Mouse (Mus musculus) olfactory bulb, adult 2 months (tissue): ENCODE results near the gene Zfp62. TPM values are rescaled to one million over a fixed set of nuclear protein-coding genes. Genes with fewer than 3 reads are reported as not detected.
A peak's percentile ranks its signal among the peaks of the same experiment; 100 is the strongest.

Experiments used
- H3K27ac ChIP-seq: fragments of 200-500 bp; 2 replicates; pipeline ENCODE4 v1.5.1; 2012; ENCODE audit warnings: low read depth, low read length; ENCODE audit not compliant: insufficient read depth
- H3K4me1 ChIP-seq: fragments of 200-500 bp; 2 replicates; pipeline ENCODE4 v1.6.1; 2012; ENCODE audit warnings: low read length; ENCODE audit not compliant: control insufficient read depth, insufficient read depth
- H3K4me3 ChIP-seq: fragments of 200-500 bp; 2 replicates; pipeline ENCODE4 v1.5.1; 2012; ENCODE audit warnings: mild to moderate bottlenecking, low read depth, low read length, moderate library complexity; ENCODE audit not compliant: insufficient read depth
- CTCF ChIP-seq: fragments of 200-500 bp; IDR thresholded peaks from 2 replicates; pipeline ENCODE4 v1.5.1; 2012; ENCODE audit warnings: low read depth, mild to moderate bottlenecking, low read length, moderate library complexity; ENCODE audit not compliant: insufficient read depth
- POLR2A ChIP-seq: fragments of 200-500 bp; IDR thresholded peaks from 2 replicates; pipeline ENCODE4 v1.6.1; 2012; ENCODE audit warnings: mild to moderate bottlenecking, low read depth, low read length, moderate library complexity; ENCODE audit not compliant: insufficient read depth
- WGBS: fragments of 180-500 bp; shearing (Covaris S2); methylation state at CpG from one replicate; pipeline ENCODE4 v1.1.7; 2018; 5-methylcytosine and 5-hydroxymethylcytosine counted together
- polyA plus RNA-seq: library from polyadenylated mRNA; stranded (reverse); fragments of >200 nt; gene quantifications from 2 replicates; pipeline ENCODE4 v1.2.4, GENCODE M21; 2012; ENCODE audit warnings: low replicate concordance; ENCODE audit not compliant: missing spikeins, insufficient read depth, insufficient read length

Zfp62 gene
- polyA plus RNA-seq, 1 experiment = not detected

DNA sequence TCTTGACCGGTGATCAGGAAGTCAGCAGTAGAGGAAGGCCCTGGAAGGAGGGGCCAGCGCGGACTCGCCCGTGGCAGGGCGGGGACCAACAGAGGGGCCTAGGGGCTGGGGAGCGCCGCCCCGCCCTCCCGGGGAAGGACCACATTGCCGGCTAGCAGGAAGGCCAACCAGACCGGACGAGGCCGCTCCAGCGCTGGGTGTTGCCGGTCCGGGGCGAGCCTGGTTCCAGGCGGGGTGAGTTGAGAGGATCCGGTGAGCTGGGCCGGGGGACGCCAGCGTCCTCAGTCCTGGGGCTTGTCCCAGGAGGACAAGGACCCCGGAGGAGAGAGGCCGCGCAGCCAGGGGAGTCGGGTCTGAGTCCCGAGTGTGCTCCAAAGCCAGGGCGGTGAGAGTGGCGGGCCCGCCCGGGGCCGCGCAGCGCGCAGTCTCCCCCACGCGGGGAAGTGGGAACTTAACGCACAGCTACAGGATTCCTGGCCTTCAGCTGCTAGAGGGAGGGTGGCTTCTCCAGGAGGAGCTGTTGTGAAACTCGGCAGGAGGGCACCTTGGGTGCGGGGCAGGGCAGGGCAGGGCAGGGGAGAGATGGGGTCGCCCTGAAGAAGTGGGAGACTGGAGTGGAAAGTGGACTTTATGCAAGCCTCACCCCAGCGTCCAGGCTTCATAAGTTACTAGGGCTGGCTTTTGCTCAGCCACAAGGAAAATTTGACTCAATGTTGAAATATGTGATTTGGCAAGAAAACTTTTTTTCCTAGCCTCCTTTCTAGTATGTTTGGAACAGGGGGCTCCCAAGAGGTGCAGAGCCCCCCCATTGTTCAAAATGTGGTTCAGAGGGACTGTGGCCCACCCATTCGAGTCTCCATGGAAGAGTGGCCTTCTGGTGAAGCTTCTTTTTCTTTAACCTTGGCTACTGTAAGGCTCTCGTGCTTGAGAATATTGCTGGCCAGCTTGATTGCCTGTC, 47.6 kb downstream of the Zfp62 start:
- H3K4me3 ChIP-seq = peak overlapping the region; percentile 67
- no peak overlapping the region; the same call in 1 of the 2 replicates for H3K27ac ChIP-seq
- 3% methylated on average over 45 of the region's 45 CpGs for WGBS
- no peak for TF ChIP-seq POLR2A
- TF ChIP-seq CTCF = no peak
- H3K4me1 ChIP-seq = peaks cover 15% of the 10 kb centered on the region

DNA sequence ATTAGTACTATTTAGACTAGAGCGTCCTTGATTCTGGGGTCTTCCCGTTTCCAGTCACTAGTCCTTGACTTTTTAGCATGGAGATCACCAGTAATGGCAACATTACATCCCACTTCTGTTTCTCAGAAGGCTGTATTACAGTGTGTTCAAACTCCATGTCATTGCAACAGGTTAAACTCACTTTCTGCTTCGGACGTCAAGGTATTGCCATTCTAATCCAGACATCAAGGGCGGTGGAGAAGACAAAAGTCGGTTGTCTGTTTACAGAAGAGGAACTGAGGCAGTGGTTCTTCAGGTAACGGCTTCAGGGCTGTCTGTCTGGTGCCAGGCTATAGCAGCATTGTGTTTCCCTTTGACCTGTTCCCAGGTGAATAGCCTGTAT, 48.3 kb downstream of the Zfp62 start:
- peaks cover 15% of the 10 kb centered on the region for H3K4me1 ChIP-seq
- WGBS = 79% methylated on average over 7 of the region's 7 CpGs
- no peak for TF ChIP-seq POLR2A
- no peak overlapping the region for H3K4me3 ChIP-seq
- no peak overlapping the region for H3K27ac ChIP-seq

DNA sequence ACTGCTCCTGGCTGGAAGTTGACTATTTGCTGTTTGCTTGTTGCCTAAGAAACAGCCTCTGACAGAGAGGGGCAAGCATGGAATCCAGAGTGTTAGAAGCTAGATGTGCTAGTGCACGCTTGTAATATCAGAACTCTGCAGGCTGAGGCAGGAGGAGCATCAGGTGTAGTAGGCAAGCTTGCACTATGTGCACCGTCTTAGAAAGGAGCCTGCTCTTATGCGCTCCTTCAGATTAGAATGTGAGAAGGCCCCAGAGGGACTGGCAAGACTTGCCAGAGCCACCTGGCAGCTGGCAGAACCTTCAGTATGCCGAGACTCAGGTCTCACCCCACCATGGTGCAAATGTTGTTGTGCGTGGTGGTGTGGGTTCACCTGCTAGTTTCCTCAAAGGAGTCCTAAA, 49.0 kb downstream of the Zfp62 start:
- no peak overlapping the region for H3K4me3 ChIP-seq
- no peak for TF ChIP-seq CTCF
- no peak for TF ChIP-seq POLR2A
- no peak overlapping the region for H3K27ac ChIP-seq
- peaks cover 15% of the 10 kb centered on the region for H3K4me1 ChIP-seq
- WGBS = 93% methylated on average over 5 of the region's 5 CpGs

- Histone ChIP-seq H3K4me1 (peaks cover 15% of the 10 kb centered on the region), H3K27ac (no peak overlapping the region), H3K4me3 (no peak overlapping the region)
- 79% methylated on average over 6 of the region's 6 CpGs for WGBS
- TF ChIP-seq POLR2A (no peak), CTCF (no peak)
Observed at GRCm38 (mm10) chr11:49253035-49253434, 49.9 kb downstream of the Zfp62 start.

- WGBS = 93% methylated on average over 2 of the region's 2 CpGs
- H3K27ac ChIP-seq = no peak overlapping the region
- no peak overlapping the region for H3K4me3 ChIP-seq
- H3K4me1 ChIP-seq = no peaks in the 10 kb centered on the region
- TF ChIP-seq CTCF (no peak), POLR2A (no peak)
Observed at GRCm38 (mm10) chr11:49259296-49259695, 56.2 kb downstream of the Zfp62 start.

- H3K27ac ChIP-seq = no peak overlapping the region
- no peak overlapping the region for H3K4me3 ChIP-seq
- H3K4me1 ChIP-seq = no peaks in the 10 kb centered on the region
- 57% methylated on average over 1 of the region's 1 CpGs for WGBS
- no peak for TF ChIP-seq POLR2A
Observed at GRCm38 (mm10) chr11:49259829-49260228, 56.7 kb downstream of the Zfp62 start.

DNA sequence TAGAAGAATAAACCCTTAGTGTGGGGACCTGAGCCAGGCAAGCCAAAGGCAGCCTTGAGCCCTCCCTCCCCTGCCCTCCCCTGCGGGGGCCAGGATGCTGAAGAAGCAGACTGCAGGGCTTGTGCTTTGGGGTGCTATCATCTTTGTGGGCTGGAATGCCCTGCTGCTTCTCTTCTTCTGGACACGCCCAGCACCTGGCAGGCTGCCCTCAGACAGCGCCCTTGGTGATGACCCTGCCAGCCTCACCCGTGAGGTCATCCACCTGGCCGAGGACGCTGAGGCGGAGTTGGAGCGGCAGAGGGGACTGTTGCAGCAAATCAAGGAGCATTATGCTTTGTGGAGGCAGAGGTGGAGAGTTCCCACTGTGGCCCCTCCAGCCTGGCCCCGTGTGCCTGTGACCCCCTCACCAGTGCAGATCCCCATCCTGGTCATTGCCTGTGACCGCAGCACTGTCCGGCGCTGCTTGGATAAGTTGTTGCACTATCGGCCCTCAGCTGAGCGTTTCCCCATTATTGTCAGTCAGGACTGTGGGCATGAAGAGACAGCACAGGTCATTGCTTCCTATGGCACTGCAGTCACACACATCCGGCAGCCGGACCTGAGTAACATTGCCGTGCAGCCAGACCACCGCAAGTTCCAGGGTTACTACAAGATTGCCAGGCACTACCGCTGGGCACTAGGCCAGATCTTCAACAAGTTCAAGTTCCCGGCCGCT, 57.7 kb downstream of the Zfp62 start:
- no peaks in the 10 kb centered on the region for H3K4me1 ChIP-seq
- WGBS = 86% methylated on average over 21 of the region's 21 CpGs
- no peak overlapping the region for H3K27ac ChIP-seq
- no peak for TF ChIP-seq CTCF
- no peak for TF ChIP-seq POLR2A
- H3K4me3 ChIP-seq = no peak overlapping the region

DNA sequence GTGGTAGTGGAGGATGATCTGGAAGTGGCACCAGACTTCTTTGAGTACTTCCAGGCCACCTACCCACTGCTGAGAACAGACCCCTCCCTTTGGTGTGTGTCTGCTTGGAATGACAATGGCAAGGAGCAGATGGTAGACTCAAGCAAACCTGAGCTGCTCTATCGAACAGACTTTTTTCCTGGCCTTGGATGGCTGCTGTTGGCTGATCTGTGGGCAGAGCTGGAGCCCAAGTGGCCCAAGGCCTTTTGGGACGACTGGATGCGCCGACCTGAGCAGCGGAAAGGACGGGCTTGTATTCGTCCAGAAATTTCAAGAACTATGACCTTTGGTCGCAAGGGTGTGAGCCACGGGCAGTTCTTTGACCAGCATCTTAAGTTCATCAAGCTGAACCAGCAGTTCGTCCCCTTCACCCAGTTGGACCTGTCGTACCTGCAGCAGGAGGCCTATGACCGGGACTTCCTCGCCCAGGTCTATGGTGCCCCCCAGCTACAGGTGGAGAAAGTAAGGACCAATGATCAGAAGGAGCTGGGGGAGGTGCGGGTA, 58.3 kb downstream of the Zfp62 start:
- WGBS = 95% methylated on average over 14 of the region's 14 CpGs
- no peak for TF ChIP-seq POLR2A
- no peak for TF ChIP-seq CTCF

GRCm38 (mm10) chr11:49262286-49262685, 59.2 kb downstream of the Zfp62 start:
- no peak overlapping the region for H3K4me3 ChIP-seq
- H3K4me1 ChIP-seq = no peaks in the 10 kb centered on the region
- 95% methylated on average over 5 of the region's 5 CpGs for WGBS
- no peak overlapping the region for H3K27ac ChIP-seq
- no peak for TF ChIP-seq POLR2A
- no peak for TF ChIP-seq CTCF

More for the DNA sequence above, 58.3 kb downstream of the Zfp62 start:
- no peaks in the 10 kb centered on the region for H3K4me1 ChIP-seq
- H3K4me3 ChIP-seq = no peak overlapping the region
- no peak overlapping the region for H3K27ac ChIP-seq
